Mouse (Mus musculus): ENCODE results near the gene Clcn1. TPM values are rescaled to one million over a fixed set of nuclear protein-coding genes. Genes with fewer than 3 reads are reported as not detected.

The Clcn1 gene
- polyA plus RNA-seq, 1 experiment from 2014 or later: not detected

DNA sequence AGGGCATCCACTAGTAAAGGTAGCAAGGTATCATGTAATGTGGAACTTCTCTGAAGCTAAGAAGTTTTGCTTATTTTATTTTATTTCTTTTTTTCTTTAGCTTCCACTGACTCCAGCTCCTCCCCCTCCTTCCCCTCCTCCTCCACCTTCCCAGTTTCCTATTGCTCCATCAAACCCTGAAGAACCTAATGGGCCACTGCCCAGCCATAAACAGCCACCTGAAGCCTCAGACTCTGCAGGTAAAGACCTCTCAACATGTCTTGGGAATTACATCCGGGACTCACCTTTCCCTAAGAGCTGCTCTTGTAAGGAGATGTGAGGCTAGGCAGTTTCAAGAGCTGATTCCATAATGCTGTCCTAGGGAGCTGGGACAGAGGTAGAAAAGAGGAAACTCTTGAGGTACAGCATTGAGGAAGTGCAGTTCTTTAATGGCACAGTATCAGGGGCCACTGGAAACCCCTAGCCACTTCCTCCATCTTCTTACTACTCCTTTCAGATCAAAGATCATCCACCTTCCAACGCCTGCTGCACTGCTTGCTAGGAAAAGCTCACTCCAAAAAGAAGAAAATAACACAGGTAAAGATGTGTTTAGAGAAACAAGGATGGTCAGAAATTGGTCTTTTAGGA, 24.1 kb downstream of the Clcn1 start:
- WGBS (ENCODE audit: insufficient replicate concordance): 41% methylated on average over 2 of the region's 2 CpGs
- no peaks in the 10 kb centered on the region for H3K9me3 ChIP-seq (replicated peaks)
- H3K4me1 ChIP-seq (replicated peaks): no peaks in the 10 kb centered on the region
- no peak overlapping the region for H3K9ac ChIP-seq
- no peak for ATAC-seq (ENCODE audit: low read depth)
- no peak overlapping the region for H3K4me3 ChIP-seq (replicated peaks)
- DNase-seq: no peak
- H3K27me3 ChIP-seq: no peaks in the 10 kb centered on the region
- H3K36me3 ChIP-seq: no peaks in the 10 kb centered on the region
- H3K4me2 ChIP-seq: no peak overlapping the region
- no peak overlapping the region for H3K27ac ChIP-seq

DNA sequence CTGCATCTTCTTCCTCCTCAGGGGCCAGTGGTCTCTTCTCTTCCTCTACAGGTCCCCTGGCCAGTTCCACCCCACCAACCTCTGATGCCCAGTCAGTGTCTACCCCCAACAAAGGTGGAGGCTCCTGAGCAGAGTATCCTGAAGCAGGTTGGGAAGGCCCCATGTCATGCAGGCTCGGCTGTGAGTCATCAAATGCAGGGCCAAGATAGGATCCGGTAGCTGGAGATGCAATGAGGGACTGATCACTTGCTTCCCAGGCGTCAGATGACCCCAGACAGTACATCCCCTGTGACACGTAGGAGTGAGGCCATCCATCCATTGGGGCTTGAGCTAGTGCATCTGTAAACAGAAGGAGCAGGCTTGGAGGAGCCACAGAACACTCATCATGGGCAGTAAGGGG, 31.8 kb downstream of the Clcn1 start:
- whole genome bisulfite sequencing (ENCODE audit: insufficient replicate concordance): 59% methylated on average over 4 of the region's 4 CpGs
- Histone ChIP-seq H3K4me2 (no peak overlapping the region), H3K36me3 (no peaks in the 10 kb centered on the region), H3K9ac (no peak overlapping the region), H3K27me3 (peaks cover 41% of the 10 kb centered on the region), H3K9me3 (replicated peaks) (no peaks in the 10 kb centered on the region), H3K4me1 (replicated peaks) (no peaks in the 10 kb centered on the region), H3K4me3 (replicated peaks) (no peak overlapping the region), H3K27ac (no peak overlapping the region)
- ATAC-seq (ENCODE audit: low read depth): no peak
- DNase-seq: no peak

DNA sequence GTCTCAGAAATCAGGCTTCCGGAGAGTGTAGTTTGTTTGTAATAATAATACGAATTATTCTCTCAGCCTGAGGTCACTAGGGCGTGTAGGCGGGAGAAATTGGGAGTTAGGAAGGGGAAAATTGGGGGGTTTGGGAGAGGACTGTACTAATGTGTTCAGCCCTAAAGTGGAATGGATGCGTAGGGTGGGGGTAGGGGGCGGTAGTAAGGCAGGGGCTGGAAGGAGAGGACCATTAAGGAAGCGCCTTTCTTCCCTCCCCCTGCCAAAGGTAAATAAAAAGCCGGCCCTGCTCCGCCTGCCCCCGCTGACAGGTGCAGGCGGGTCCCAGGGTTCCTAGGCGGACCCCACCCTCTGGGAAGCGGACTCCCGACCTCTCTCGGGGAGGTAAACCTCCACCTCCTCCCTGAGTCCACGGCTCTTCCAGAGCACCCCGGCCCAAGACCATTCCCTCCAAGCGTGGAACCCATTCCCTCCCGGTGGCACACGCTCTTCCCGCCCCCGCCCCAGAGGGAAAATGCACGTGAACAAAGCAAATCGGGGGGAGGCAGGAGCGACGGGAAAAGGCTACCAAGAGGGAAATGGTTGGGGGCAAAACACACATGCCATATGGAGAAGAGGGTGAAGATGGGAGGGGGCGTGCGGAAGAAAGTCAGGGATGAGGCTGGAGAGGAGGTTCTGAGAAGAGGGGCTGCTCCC, 37.0 kb downstream of the Clcn1 start:
- no peaks in the 10 kb centered on the region for H3K36me3 ChIP-seq
- WGBS (ENCODE audit: insufficient replicate concordance): 4% methylated on average over 28 of the region's 28 CpGs
- H3K27ac ChIP-seq: no peak overlapping the region
- DNase-seq: no peak
- ATAC-seq (ENCODE audit: low read depth): no peak
- H3K9ac ChIP-seq: no peak overlapping the region
- peaks cover 29% of the 10 kb centered on the region for H3K4me1 ChIP-seq (replicated peaks)
- peak overlapping the region; percentile 69 for H3K4me2 ChIP-seq
- peaks cover 64% of the 10 kb centered on the region for H3K27me3 ChIP-seq
- peak overlapping the region; percentile 52 for H3K4me3 ChIP-seq (replicated peaks)
- H3K9me3 ChIP-seq (replicated peaks): no peaks in the 10 kb centered on the region

DNA sequence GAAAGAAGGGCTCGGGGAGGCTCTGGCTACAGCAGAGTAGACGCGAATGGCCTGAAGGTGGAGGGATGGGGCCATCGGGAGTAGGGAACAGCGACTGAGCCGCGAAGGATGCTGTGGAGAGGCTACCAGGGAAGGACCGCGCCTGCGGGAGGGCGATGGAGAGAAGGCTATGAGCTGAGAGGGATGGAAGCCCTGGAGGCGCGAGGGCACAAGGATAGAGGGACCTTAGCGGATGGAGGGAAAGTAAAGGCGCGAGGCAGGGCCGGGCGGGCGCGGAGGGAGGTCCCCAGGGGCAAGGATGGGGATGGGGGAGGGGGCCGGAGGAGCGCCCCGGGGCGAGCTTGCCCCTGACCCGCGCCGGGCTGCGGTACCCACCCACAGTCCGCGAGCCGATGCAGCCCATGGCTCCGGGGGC, 37.6 kb downstream of the Clcn1 start:
- Histone ChIP-seq H3K4me2 (peak overlapping the region; percentile 69), H3K27ac (no peak overlapping the region), H3K36me3 (no peaks in the 10 kb centered on the region), H3K9me3 (replicated peaks) (no peaks in the 10 kb centered on the region), H3K4me1 (replicated peaks) (peaks cover 34% of the 10 kb centered on the region), H3K9ac (no peak overlapping the region), H3K27me3 (peaks cover 64% of the 10 kb centered on the region), H3K4me3 (replicated peaks) (peak overlapping the region; percentile 52)
- no peak for DNase-seq
- no peak for ATAC-seq (ENCODE audit: low read depth)
- WGBS (ENCODE audit: insufficient replicate concordance): 2% methylated on average over 20 of the region's 32 CpGs

DNA sequence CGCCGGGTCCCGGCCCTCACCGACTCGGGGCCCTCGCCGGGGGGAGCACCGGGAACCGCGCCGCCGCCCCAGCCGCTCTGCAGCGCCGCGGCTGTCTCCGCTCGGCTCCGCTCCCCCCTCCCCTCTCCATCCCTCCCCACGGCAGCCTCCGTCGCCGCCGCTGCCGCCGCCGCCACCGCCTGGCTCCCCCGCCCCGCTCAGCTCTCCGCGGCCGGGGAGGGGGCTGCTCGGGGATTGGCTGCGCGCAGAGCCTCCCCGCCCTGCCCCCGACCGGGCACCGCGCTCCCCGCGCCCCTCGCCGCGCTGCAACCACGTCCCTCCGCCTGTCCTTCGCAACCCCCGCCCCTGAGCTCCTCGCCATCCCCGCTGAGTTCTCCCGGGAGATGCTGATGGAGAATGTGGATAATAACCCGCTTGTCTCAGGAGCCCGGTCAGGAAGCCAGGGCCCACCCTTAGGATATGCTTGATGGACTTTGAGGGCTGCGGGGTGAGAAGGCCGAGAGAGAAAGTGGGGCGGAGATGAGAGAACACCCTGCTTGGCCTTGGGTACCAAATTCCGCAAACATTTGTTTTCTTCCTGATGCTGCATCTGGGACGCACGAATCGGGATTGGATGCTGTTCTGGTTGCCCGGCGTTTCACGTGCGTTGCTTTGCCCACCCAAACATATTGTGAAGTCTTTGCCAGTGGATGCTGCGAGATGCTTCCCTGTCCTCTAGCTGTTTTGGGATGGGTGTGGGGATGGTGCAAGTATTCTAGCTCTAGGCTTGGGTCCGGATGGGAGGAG, 38.2 kb downstream of the Clcn1 start, which contains the start of gene Fam131b:
Fam131b (minus strand) TSS at position 162 of the 786 bp plus-strand sequence.
- no peaks in the 10 kb centered on the region for H3K36me3 ChIP-seq
- 1% methylated on average over 36 of the region's 68 CpGs for WGBS (ENCODE audit: insufficient replicate concordance)
- ATAC-seq (ENCODE audit: low read depth) (no peak), DNase-seq (no peak)
- H3K4me3 ChIP-seq (replicated peaks): peak within 1 kb of the TSS; percentile 52
- H3K9ac ChIP-seq: no peak within 1 kb of the TSS
- H3K9me3 ChIP-seq (replicated peaks): no peaks in the 10 kb centered on the region
- peaks cover 34% of the 10 kb centered on the region for H3K4me1 ChIP-seq (replicated peaks)
- H3K4me2 ChIP-seq: peak within 1 kb of the TSS; percentile 69
- H3K27me3 ChIP-seq: peaks cover 61% of the 10 kb centered on the region
- H3K27ac ChIP-seq: no peak within 1 kb of the TSS

DNA sequence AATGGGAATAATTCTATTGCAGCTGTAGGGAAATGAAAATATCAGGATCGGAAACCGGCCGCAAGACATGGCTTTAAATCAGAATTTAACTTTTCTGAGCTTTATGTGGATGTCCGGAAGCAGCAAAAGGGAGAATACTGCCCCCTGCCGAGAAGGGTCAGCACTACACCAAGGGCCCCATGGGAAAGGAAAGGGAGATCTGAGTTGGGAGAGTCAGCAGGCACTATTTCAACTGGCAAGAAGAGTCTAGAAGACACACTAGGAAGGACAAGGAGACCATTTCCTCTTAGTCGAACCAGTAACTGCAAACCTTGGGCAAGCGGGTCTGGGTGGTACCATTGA, 38.8 kb downstream of the Clcn1 start:
- Histone ChIP-seq H3K4me3 (replicated peaks) (0 out of 2 replicates have a peak overlapping the region, but pooled peaks have one; percentile 52), H3K9me3 (replicated peaks) (no peaks in the 10 kb centered on the region), H3K4me1 (replicated peaks) (peaks cover 34% of the 10 kb centered on the region), H3K27ac (no peak overlapping the region), H3K4me2 (peak overlapping the region; percentile 69), H3K9ac (no peak overlapping the region), H3K36me3 (no peaks in the 10 kb centered on the region), H3K27me3 (peaks cover 55% of the 10 kb centered on the region)
- WGBS (ENCODE audit: insufficient replicate concordance): 9% methylated on average over 7 of the region's 7 CpGs
- ATAC-seq (ENCODE audit: low read depth): no peak
- DNase-seq: peak; percentile 42

DNA sequence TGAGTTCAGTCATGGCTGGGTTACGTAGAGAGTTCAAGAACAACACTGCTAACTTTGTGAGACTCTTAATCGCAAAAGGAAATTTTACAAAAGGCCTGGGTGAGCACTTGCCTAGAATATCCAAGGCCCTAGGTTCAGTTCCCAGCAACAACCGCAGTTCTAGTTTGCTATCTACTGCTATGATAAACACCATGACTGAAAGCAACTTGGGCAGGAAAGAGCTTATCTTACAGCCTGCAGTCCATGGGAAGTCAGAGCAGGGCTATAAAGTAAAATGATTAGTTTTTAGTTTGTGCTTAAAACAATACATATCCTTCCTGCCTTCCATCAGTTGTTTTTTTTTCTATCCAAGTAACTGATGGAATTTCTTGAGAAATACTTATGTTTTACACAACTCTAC, 40.0 kb downstream of the Clcn1 start:
- Histone ChIP-seq H3K9me3 (replicated peaks) (no peaks in the 10 kb centered on the region), H3K4me2 (no peak overlapping the region), H3K4me3 (replicated peaks) (no peak overlapping the region), H3K4me1 (replicated peaks) (peaks cover 34% of the 10 kb centered on the region), H3K9ac (no peak overlapping the region), H3K27me3 (peaks cover 45% of the 10 kb centered on the region), H3K36me3 (no peaks in the 10 kb centered on the region), H3K27ac (no peak overlapping the region)
- DNase-seq (no peak), ATAC-seq (ENCODE audit: low read depth) (peak; percentile 53; the same call in 1 of the 2 replicates)
- WGBS (ENCODE audit: insufficient replicate concordance): 42% methylated on average over 3 of the region's 3 CpGs

DNA sequence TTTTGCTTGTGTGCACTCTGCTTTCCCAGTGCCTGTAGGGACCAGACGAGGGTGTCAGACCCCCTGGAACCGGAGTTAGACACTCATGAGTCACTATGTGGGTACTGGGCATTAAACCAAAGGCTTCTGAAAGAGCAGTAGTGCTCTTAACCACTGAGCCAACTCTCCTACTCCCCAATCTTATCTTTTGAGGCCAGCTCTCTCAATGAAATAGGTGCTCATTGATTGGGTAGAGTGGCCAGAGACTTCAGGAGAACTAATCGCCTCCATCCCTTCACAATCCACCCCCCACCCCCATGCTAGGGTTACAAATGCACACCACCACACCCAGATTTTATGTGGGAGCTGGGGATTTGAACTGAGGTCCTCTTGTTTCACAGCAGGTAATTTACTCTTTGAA, 42.3 kb downstream of the Clcn1 start:
- no peak overlapping the region for H3K9ac ChIP-seq
- H3K27ac ChIP-seq: no peak overlapping the region
- H3K9me3 ChIP-seq (replicated peaks): no peaks in the 10 kb centered on the region
- H3K27me3 ChIP-seq: peaks cover 22% of the 10 kb centered on the region
- H3K4me1 ChIP-seq (replicated peaks): peaks cover 30% of the 10 kb centered on the region
- H3K4me2 ChIP-seq: no peak overlapping the region
- no peak overlapping the region for H3K4me3 ChIP-seq (replicated peaks)
- 25% methylated on average over 3 of the region's 3 CpGs for WGBS (ENCODE audit: insufficient replicate concordance)
- no peaks in the 10 kb centered on the region for H3K36me3 ChIP-seq
- DNase-seq (no peak), ATAC-seq (ENCODE audit: low read depth) (peak; percentile 48)

DNA sequence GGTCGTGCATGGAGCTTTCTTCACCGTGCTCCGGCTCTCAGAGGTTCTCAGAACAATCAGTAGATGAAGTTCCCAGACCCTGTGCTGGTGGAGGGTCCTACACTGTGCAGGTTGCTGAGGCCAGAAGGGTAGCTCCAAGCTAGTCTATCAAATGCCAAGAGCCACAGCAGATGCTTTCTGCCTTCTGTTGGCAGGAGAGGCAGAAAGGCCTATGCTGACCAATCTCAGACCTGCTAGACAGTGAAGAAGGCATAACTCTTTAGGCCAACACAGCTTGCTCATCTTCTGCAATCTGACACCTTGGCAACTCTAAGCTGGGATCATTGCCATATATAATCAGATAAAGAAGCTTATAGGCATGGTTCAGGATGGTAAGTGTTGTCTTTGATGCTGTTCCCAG, 43.7 kb downstream of the Clcn1 start:
- Histone ChIP-seq H3K4me3 (replicated peaks) (no peak overlapping the region), H3K4me2 (no peak overlapping the region), H3K9me3 (replicated peaks) (no peaks in the 10 kb centered on the region), H3K9ac (no peak overlapping the region), H3K36me3 (no peaks in the 10 kb centered on the region), H3K27me3 (peaks cover 8% of the 10 kb centered on the region), H3K27ac (no peak overlapping the region), H3K4me1 (replicated peaks) (peaks cover 15% of the 10 kb centered on the region)
- no peak for ATAC-seq (ENCODE audit: low read depth)
- 61% methylated on average over 3 of the region's 3 CpGs for WGBS (ENCODE audit: insufficient replicate concordance)
- DNase-seq: no peak

DNA sequence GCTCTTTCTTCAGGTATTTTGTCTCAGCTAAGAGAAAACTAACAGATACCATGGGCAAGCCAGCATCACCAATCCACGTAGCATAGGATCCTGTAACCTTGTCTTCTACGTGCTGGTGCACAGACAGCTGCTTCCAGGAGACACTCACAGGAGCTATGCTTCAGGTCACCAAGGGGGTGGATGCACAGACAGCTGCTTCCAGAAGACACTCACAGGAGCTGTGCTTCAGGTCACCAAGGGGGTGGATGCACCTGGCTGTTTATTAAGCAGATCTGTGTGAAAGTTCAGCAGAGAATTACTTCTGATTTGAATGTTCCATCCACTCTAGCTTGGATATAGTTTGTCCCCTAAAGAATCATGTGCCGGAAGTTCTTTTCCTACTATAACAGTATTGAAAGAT, 44.5 kb downstream of the Clcn1 start:
- H3K27ac ChIP-seq: no peak overlapping the region
- ATAC-seq (ENCODE audit: low read depth) (no peak), DNase-seq (no peak)
- H3K4me2 ChIP-seq: no peak overlapping the region
- H3K9ac ChIP-seq: no peak overlapping the region
- no peaks in the 10 kb centered on the region for H3K9me3 ChIP-seq (replicated peaks)
- no peaks in the 10 kb centered on the region for H3K36me3 ChIP-seq
- 72% methylated on average over 3 of the region's 3 CpGs for WGBS (ENCODE audit: insufficient replicate concordance)
- peaks cover under 1% of the 10 kb centered on the region; the same call in 1 of the 2 replicates for H3K27me3 ChIP-seq
- peaks cover 13% of the 10 kb centered on the region for H3K4me1 ChIP-seq (replicated peaks)
- H3K4me3 ChIP-seq (replicated peaks): no peak overlapping the region

DNA sequence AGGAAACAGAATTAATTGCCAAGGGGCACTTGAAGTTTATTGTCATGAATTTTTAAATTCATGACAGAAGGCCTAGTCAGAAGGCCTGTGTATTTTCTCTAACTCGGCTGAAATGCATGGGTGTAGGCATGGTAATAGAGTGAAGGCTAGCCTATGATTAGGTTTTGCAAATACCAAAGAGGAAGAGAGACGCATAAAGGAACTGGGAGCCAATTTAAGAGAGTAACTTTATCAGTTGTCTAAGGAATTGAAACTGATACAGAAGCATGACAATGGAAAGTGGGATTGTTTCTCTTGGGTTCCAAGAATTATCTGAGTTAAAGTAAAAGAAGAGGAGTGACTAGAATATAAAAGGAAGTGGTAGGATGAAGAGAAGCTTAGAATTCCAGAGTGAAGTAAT, 52.7 kb downstream of the Clcn1 start:
- ATAC-seq (ENCODE audit: low read depth) (no peak), DNase-seq (no peak)
- Histone ChIP-seq H3K4me2 (no peak overlapping the region), H3K9me3 (replicated peaks) (no peaks in the 10 kb centered on the region), H3K4me3 (replicated peaks) (no peak overlapping the region), H3K27me3 (no peaks in the 10 kb centered on the region), H3K36me3 (no peaks in the 10 kb centered on the region), H3K4me1 (replicated peaks) (no peaks in the 10 kb centered on the region), H3K9ac (no peak overlapping the region), H3K27ac (no peak overlapping the region)
- WGBS (ENCODE audit: insufficient replicate concordance): 62% methylated on average over 2 of the region's 2 CpGs
